Mouse (Mus musculus): ENCODE results near the gene Nup88. TPM values are rescaled to one million over a fixed set of nuclear protein-coding genes. Genes with fewer than 3 reads are reported as not detected.

Gene Nup88
- polyA plus RNA-seq, 1 experiment from 2014 or later = 180 TPM

Other genes starting within 250 kb of the Nup88 start
- gene Zfp3, start 205.8 kb downstream of the Nup88 start, polyA plus RNA-seq (2014; fragmentation: Nextera tagmentation; extraction: Ambion mirVana) = 10.2 and 11.0 TPM in 2 replicates
- gene Scimp, start 157.4 kb downstream of the Nup88 start, polyA plus RNA-seq (2014; fragmentation: Nextera tagmentation; extraction: Ambion mirVana) = not detected in 2 replicates
- 41.7 and 44.2 TPM in 2 replicates for gene Rabep1, start 125.2 kb downstream of the Nup88 start, polyA plus RNA-seq (2014; fragmentation: Nextera tagmentation; extraction: Ambion mirVana)
- 74.3 and 81.7 TPM in 2 replicates for gene Rpain, start 240 bp upstream of the Nup88 start, polyA plus RNA-seq (2014; fragmentation: Nextera tagmentation; extraction: Ambion mirVana)
- 246 and 255 TPM in 2 replicates for gene C1qbp, start 13.1 kb upstream of the Nup88 start, polyA plus RNA-seq (2014; fragmentation: Nextera tagmentation; extraction: Ambion mirVana)
- 15.9 and 16.5 TPM in 2 replicates for gene Dhx33, start 34.5 kb upstream of the Nup88 start, polyA plus RNA-seq (2014; fragmentation: Nextera tagmentation; extraction: Ambion mirVana)
- 56.8 and 57.5 TPM in 2 replicates for gene Mis12, start 49.6 kb upstream of the Nup88 start, polyA plus RNA-seq (2014; fragmentation: Nextera tagmentation; extraction: Ambion mirVana)
- gene Derl2, start 49.9 kb upstream of the Nup88 start, polyA plus RNA-seq (2014; fragmentation: Nextera tagmentation; extraction: Ambion mirVana) = 42.0 and 45.3 TPM in 2 replicates
- gene 6330403K07Rik, start 63.5 kb upstream of the Nup88 start, polyA plus RNA-seq (2014; fragmentation: Nextera tagmentation; extraction: Ambion mirVana) = 114 TPM in 2 replicates
- gene Nlrp1a, start 174.7 kb upstream of the Nup88 start, polyA plus RNA-seq (2014; fragmentation: Nextera tagmentation; extraction: Ambion mirVana) = 0.10 and 0.19 TPM in 2 replicates